Mouse (Mus musculus) embryonic fibroblast, embryonic 13.5 days (primary cell): ENCODE measurements at regions not wholly inside any gene's neighbourhood (a gene's known extent, or its start where the extent isn't known, plus 50 kb on each side); places are given as distances from the start of the nearest gene placed in this dataset.

Experiments
- CTCF ChIP-seq: IDR thresholded peaks from 2 replicates; pipeline ENCODE4 v1.5.1; 2011; ENCODE audit warnings: mild to moderate bottlenecking, control low read depth, low read length, moderate library complexity, borderline replicate concordance; ENCODE audit not compliant: insufficient read depth
- POLR2A ChIP-seq: IDR thresholded peaks from 2 replicates; pipeline ENCODE4 v1.6.1; 2011; ENCODE audit warnings: low read depth, mild to moderate bottlenecking, control low read depth, low read length, moderate library complexity

DNA sequence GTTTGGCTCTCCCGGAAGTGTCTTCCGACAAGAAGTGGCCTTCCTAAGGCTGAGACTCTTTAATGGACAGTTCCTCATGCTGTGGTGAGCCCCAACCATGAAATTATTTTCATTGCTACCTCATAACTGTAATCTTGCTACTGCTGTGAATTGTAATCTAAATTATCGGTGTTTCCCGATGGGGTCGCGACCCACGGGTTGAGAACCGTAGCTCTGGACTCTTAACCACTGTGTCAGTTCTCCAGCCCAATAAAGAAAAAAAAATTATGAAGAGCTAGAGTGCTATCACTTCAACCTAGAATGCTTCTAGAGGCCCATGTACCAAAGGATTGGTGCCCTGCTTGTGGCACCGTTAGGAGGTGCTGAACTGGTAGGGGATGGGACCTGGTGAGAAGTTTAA, 66.7 kb upstream of the Slc38a2 start:
- TF ChIP-seq POLR2A: no peak
- no peak for TF ChIP-seq CTCF
